Mouse (Mus musculus) liver, embryonic 14.5 days (tissue): ENCODE measurements at regions not wholly inside any gene's neighbourhood (a gene's known extent, or its start where the extent isn't known, plus 50 kb on each side); places are given as distances from the start of the nearest gene placed in this dataset.

Experiments
- CTCF ChIP-seq: IDR thresholded peaks from 2 replicates; pipeline ENCODE4 v1.5.1; 2016; ENCODE audit warnings: antibody characterized with exemption, low read depth, control low read depth
- EP300 ChIP-seq: IDR thresholded peaks from 2 replicates; pipeline ENCODE4 v1.6.1; 2016; ENCODE audit warnings: antibody characterized with exemption, low read depth

DNA sequence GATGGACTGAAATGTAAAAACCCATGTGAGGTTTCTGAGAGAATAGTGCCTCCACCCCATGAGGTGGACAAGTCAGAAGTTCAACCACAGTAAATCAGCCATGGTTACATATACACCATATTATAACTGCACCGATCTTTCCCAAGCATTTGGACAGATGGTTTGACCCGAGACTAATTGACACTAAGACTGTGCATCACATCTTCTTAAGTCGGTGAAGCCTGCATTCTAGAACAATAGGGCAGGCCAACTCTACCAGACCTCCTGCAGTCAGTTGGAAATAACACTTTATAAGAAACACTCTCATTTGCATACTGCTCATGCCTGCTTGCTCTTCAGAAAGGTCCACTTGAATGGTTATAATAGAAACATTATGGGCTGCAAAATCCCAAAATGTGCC lies 88.0 kb upstream of the March11 start:
- TF ChIP-seq CTCF (no peak), EP300 (no peak)
